Mouse (Mus musculus): Measurements from ENCODE around the gene Tekt5. TPM values are rescaled to one million over a fixed set of nuclear protein-coding genes. Genes with fewer than 3 reads are reported as not detected.

Tekt5 gene
- polyA plus RNA-seq, 1 experiment: not detected

- no peaks in the 10 kb centered on the region for H3K4me1 ChIP-seq
- H3K9me3 ChIP-seq: peaks cover 18% of the 10 kb centered on the region
- H3K36me3 ChIP-seq (replicated peaks; ENCODE audit: low read length): no peaks in the 10 kb centered on the region
- H3K4me3 ChIP-seq (replicated peaks): no peak overlapping the region
- peaks cover 4% of the 10 kb centered on the region for H3K27me3 ChIP-seq (replicated peaks)
- TF ChIP-seq GATA1 (IDR thresholded peaks at IDR 0.05; ENCODE audit: borderline replicate concordance, low read length): no peak
- TF ChIP-seq FLI1 (IDR thresholded peaks at IDR 0.05; ENCODE audit: low read length): no peak
Observed at GRCm38 (mm10) chr16:10339930-10340329, 55.4 kb downstream of the Tekt5 start.

GRCm38 (mm10) chr16:10338601-10339000 is 56.7 kb downstream of the Tekt5 start:
- H3K36me3 ChIP-seq (replicated peaks; ENCODE audit: low read length): no peaks in the 10 kb centered on the region
- peaks cover 5% of the 10 kb centered on the region for H3K27me3 ChIP-seq (replicated peaks)
- no peaks in the 10 kb centered on the region for H3K4me1 ChIP-seq
- H3K9me3 ChIP-seq: peaks cover 18% of the 10 kb centered on the region
- TF ChIP-seq GATA1 (IDR thresholded peaks at IDR 0.05; ENCODE audit: borderline replicate concordance, low read length) (no peak), FLI1 (IDR thresholded peaks at IDR 0.05; ENCODE audit: low read length) (no peak)
- no peak overlapping the region for H3K4me3 ChIP-seq (replicated peaks)

DNA sequence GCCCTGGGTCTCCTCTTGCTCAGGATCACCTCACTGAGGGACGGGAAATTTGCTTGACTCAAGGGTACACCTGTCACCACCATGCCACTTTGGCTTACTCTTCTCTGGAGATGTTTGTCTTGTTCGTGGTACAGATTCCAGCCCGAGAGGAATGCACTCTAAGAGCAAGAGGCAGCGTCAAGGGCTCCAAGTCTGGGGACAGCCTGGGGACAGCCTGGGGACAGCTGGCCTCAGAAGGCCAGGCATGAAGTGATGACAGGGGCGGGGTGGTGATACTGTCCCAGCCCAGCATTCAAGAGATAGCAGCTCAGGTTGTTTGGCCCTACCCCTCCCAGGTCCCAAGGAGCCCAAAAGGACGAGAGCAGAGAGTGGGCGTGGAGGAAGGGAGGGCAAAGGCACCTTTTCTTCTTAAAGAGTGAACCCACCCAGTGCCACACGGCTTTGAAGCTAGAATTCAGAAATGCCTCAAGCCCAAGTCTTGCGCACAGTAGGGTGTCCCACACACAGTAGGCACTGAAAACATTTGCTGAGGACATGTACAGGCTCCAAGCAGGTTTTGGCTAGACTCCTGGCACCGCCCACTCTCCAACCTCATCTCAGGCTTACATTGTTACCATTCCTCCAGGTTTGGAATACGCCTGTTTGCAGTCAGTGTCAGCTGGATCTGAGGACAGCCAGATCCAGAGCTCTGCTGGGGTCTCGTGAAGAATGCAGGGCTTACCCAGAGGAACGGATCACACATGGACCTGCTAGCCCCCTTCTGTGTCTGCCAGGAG is 57.7 kb downstream of the Tekt5 start:
- TF ChIP-seq GATA1 (IDR thresholded peaks at IDR 0.05; ENCODE audit: borderline replicate concordance, low read length): no peak
- no peak for TF ChIP-seq FLI1 (IDR thresholded peaks at IDR 0.05; ENCODE audit: low read length)
- no peaks in the 10 kb centered on the region for H3K36me3 ChIP-seq (replicated peaks; ENCODE audit: low read length)
- peaks cover 18% of the 10 kb centered on the region for H3K9me3 ChIP-seq

DNA sequence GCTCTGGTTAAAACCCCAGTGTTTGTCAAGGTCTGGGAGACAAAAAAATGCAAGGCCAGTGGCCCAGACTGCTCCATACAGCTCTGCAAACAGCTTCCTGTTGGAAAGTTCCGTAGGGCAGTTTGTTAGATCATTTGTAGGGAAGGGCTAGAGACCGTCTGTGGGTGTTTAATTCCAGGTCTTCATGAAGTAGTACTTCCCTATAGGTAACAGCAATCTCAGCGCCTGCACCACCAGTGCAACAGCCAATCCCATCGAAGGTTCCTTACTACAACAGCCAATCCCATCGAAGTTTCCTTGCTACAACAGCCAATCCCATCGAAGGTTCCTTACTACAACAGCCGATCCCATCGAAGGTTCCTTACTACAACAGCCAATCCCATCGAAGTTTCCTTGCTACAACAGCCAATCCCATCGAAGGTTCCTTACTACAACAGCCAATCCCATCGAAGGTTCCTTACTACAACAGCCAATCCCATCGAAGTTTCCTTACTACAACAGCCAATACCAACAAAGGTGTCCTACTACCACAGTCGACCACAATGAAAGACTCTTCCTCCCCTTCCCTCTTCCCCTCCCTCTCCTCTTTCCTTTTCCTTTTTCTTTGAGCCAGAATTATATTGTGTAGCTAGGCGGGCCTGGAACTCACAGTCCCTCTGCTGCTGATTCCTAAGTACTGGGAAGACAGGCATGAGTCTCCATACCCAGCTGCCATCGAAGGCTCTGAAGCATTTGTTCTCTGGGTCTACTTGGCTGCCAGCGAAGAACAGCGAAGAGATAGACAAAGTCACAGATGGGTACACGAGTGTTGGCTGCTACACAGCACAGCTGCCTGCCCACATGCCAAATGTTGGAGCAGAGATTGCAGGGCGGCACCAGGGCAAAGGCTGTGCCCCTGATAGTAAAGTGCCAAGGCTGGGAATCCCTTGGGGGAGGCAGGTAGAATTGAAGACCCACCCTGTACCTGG is 58.6 kb downstream of the Tekt5 start:
- no peak overlapping the region for H3K4me3 ChIP-seq (replicated peaks)
- H3K4me1 ChIP-seq: no peaks in the 10 kb centered on the region
- peaks cover 18% of the 10 kb centered on the region for H3K9me3 ChIP-seq
- no peaks in the 10 kb centered on the region for H3K36me3 ChIP-seq (replicated peaks; ENCODE audit: low read length)
- no peak for TF ChIP-seq FLI1 (IDR thresholded peaks at IDR 0.05; ENCODE audit: low read length)
- TF ChIP-seq GATA1 (IDR thresholded peaks at IDR 0.05; ENCODE audit: borderline replicate concordance, low read length): no peak
- H3K27me3 ChIP-seq (replicated peaks): peaks cover 7% of the 10 kb centered on the region

More for the DNA sequence above, 57.7 kb downstream of the Tekt5 start:
- Histone ChIP-seq H3K4me1 (no peaks in the 10 kb centered on the region), H3K4me3 (replicated peaks) (no peak overlapping the region), H3K27me3 (replicated peaks) (peaks cover 7% of the 10 kb centered on the region)

GRCm38 (mm10) chr16:10335953-10336352 is 59.3 kb downstream of the Tekt5 start:
- TF ChIP-seq GATA1 (IDR thresholded peaks at IDR 0.05; ENCODE audit: borderline replicate concordance, low read length): no peak
- TF ChIP-seq FLI1 (IDR thresholded peaks at IDR 0.05; ENCODE audit: low read length): no peak
- H3K27me3 ChIP-seq (replicated peaks): peaks cover 9% of the 10 kb centered on the region
- peaks cover 18% of the 10 kb centered on the region for H3K9me3 ChIP-seq

GRCm38 (mm10) chr16:10332732-10333131 is 62.6 kb downstream of the Tekt5 start:
- Histone ChIP-seq H3K9me3 (peaks cover 4% of the 10 kb centered on the region), H3K4me1 (no peaks in the 10 kb centered on the region), H3K27me3 (replicated peaks) (peaks cover 12% of the 10 kb centered on the region), H3K4me3 (replicated peaks) (no peak overlapping the region), H3K36me3 (replicated peaks; ENCODE audit: low read length) (no peaks in the 10 kb centered on the region)
- TF ChIP-seq FLI1 (IDR thresholded peaks at IDR 0.05; ENCODE audit: low read length): no peak
- no peak for TF ChIP-seq GATA1 (IDR thresholded peaks at IDR 0.05; ENCODE audit: borderline replicate concordance, low read length)

More at GRCm38 (mm10) chr16:10335953-10336352, 59.3 kb downstream of the Tekt5 start:
- Histone ChIP-seq H3K36me3 (replicated peaks; ENCODE audit: low read length) (no peaks in the 10 kb centered on the region), H3K4me3 (replicated peaks) (no peak overlapping the region), H3K4me1 (no peaks in the 10 kb centered on the region)

- H3K27me3 ChIP-seq (replicated peaks): peaks cover 16% of the 10 kb centered on the region
- no peaks in the 10 kb centered on the region for H3K9me3 ChIP-seq
- H3K36me3 ChIP-seq (replicated peaks; ENCODE audit: low read length): no peaks in the 10 kb centered on the region
- no peaks in the 10 kb centered on the region for H3K4me1 ChIP-seq
- H3K4me3 ChIP-seq (replicated peaks): no peak overlapping the region
- no peak for TF ChIP-seq GATA1 (IDR thresholded peaks at IDR 0.05; ENCODE audit: borderline replicate concordance, low read length)
- TF ChIP-seq FLI1 (IDR thresholded peaks at IDR 0.05; ENCODE audit: low read length): no peak
Observed at GRCm38 (mm10) chr16:10330586-10331495, 64.4 kb downstream of the Tekt5 start.

GRCm38 (mm10) chr16:10327563-10328333 is 67.5 kb downstream of the Tekt5 start:
- no peaks in the 10 kb centered on the region for H3K4me1 ChIP-seq
- no peak for TF ChIP-seq GATA1 (IDR thresholded peaks at IDR 0.05; ENCODE audit: borderline replicate concordance, low read length)
- TF ChIP-seq FLI1 (IDR thresholded peaks at IDR 0.05; ENCODE audit: low read length): no peak
- peaks cover 11% of the 10 kb centered on the region for H3K27me3 ChIP-seq (replicated peaks)
- no peaks in the 10 kb centered on the region for H3K9me3 ChIP-seq
- no peaks in the 10 kb centered on the region for H3K36me3 ChIP-seq (replicated peaks; ENCODE audit: low read length)
- no peak overlapping the region for H3K4me3 ChIP-seq (replicated peaks)
